Mouse (Mus musculus) neural tube, embryonic 15.5 days (tissue): ENCODE results near the gene Cldn20. TPM values are rescaled to one million over a fixed set of nuclear protein-coding genes. Genes with fewer than 3 reads are reported as not detected.

Experiments used
- ATAC-seq: fragments of 200-750 bp; cut with Nextera tagmentation; 2 replicates; pipeline ENCODE4 v1.8.0; 2017; ENCODE audit warnings: mild to moderate bottlenecking, moderate TSS enrichment, moderate library complexity; ENCODE audit not compliant: low FRiP score
- H3K27ac ChIP-seq: fragments of 300-500 bp; sonication (generic); replicated peaks from 2 replicates; pipeline ENCODE4 v1.5.1; 2015; ENCODE audit warnings: mild to moderate bottlenecking, inconsistent platforms
- H3K27me3 ChIP-seq: fragments of 300-500 bp; sonication (generic); replicated peaks from 2 replicates; pipeline ENCODE4 v1.6.1; 2015; ENCODE audit warnings: inconsistent platforms
- H3K36me3 ChIP-seq: fragments of 300-500 bp; sonication (generic); 2 replicates; pipeline ENCODE4 v1.6.1; 2015; ENCODE audit warnings: inconsistent platforms
- H3K4me1 ChIP-seq: fragments of 300-500 bp; sonication (generic); 2 replicates; pipeline ENCODE4 v1.6.1; 2015; ENCODE audit warnings: inconsistent platforms
- H3K4me2 ChIP-seq: fragments of 300-500 bp; sonication (generic); 2 replicates; pipeline ENCODE4 v1.6.1; 2015; ENCODE audit warnings: inconsistent platforms, mild to moderate bottlenecking, moderate library complexity
- H3K4me3 ChIP-seq: fragments of 300-500 bp; sonication (generic); replicated peaks from 2 replicates; pipeline ENCODE4 v1.5.1; 2015; ENCODE audit warnings: mild to moderate bottlenecking, inconsistent platforms
- H3K9ac ChIP-seq: fragments of 300-500 bp; sonication (generic); replicated peaks from 2 replicates; pipeline ENCODE4 v1.6.1; 2015; ENCODE audit warnings: mild to moderate bottlenecking, inconsistent platforms
- H3K9me3 ChIP-seq: fragments of 300-500 bp; sonication (generic); replicated peaks from 2 replicates; pipeline ENCODE4 v1.6.1; 2016; ENCODE audit warnings: inconsistent platforms
- whole genome bisulfite sequencing: fragments of 180-500 bp; shearing (Covaris S2); methylation state at CpG from one replicate; pipeline ENCODE4 v1.1.7; 2015; ENCODE audit warnings: mixed read lengths; 5-methylcytosine and 5-hydroxymethylcytosine counted together
- polyA plus RNA-seq: library from polyadenylated mRNA; unstranded; fragments of >200 nt; fragmentation: Nextera tagmentation; extraction: Ambion mirVana; gene quantifications from 2 replicates; pipeline ENCODE4 v1.2.1, GENCODE M21; 2015

Cldn20 gene
- polyA plus RNA-seq, result not detected in 2 replicates

DNA sequence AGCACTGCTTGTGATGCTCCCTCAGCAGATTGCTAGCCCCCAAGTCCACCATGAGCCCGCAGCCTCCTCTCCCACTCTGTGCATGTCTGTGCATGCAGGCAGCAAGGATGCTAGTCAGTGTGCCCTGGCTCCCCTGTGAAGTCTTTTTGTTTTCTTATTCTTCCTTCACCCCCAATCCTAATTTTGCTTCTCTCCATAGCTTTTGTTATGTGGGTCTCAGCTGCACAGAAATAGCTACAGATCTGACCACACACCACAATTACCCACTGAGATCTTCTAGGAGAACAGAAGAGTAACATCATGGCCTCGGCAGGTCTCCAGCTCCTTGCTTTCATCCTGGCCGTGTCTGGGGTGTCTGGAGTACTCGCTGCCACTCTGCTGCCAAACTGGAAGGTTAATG is at the start of gene Cldn20:
Gene Cldn20, plus strand, starts transcription at position 301 of the 400 bp plus-strand sequence.
- Histone ChIP-seq H3K27me3 (no peaks in the 10 kb centered on the region), H3K27ac (no peak within 1 kb of the TSS), H3K36me3 (no peaks in the 10 kb centered on the region), H3K4me1 (no peaks in the 10 kb centered on the region), H3K9me3 (no peaks in the 10 kb centered on the region), H3K4me2 (no peak within 1 kb of the TSS), H3K9ac (no peak within 1 kb of the TSS), H3K4me3 (no peak within 1 kb of the TSS)
- 86% methylated on average over 4 of the region's 4 CpGs for WGBS
- no peak for ATAC-seq

GRCm38 (mm10) chr17:3483091-3483490 is 49.3 kb upstream of the Cldn20 start:
- ATAC-seq, result no peak
- no peak overlapping the region for H3K9ac ChIP-seq
- 91% methylated on average over 8 of the region's 8 CpGs for WGBS

DNA sequence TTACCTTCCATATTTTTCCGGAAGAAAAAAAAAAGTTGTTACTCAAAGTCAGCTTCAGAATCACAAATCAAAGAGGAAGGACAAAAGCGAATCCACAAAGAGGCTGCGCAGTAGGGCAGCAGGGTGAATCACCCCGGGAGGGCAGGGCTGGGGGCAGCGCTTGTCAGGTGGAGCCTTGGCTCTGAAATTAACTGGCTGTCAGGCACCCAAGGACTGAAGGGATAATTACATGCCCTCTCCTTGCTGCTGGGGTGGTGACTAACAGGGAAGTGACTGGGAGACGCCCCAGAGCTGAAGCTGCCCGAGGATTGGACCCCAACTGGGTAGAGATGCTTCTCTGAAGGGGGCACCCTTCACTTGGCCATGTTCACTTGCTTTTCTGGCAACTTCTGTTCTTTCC is 46.5 kb upstream of the Cldn20 start:
- Histone ChIP-seq H3K9ac (no peak overlapping the region), H3K4me3 (no peak overlapping the region), H3K36me3 (no peaks in the 10 kb centered on the region), H3K9me3 (no peaks in the 10 kb centered on the region), H3K27me3 (no peaks in the 10 kb centered on the region), H3K4me2 (no peak overlapping the region), H3K4me1 (no peaks in the 10 kb centered on the region), H3K27ac (no peak overlapping the region)
- no peak for ATAC-seq
- 76% methylated on average over 7 of the region's 7 CpGs for WGBS

More at GRCm38 (mm10) chr17:3483091-3483490, 49.3 kb upstream of the Cldn20 start:
- Histone ChIP-seq H3K27ac (no peak overlapping the region), H3K27me3 (no peaks in the 10 kb centered on the region), H3K4me3 (no peak overlapping the region), H3K36me3 (no peaks in the 10 kb centered on the region), H3K4me2 (no peak overlapping the region), H3K9me3 (no peaks in the 10 kb centered on the region), H3K4me1 (no peaks in the 10 kb centered on the region)

- no peak overlapping the region for H3K27ac ChIP-seq
- H3K9ac ChIP-seq, result no peak overlapping the region
- ATAC-seq, result no peak
- no peaks in the 10 kb centered on the region for H3K4me1 ChIP-seq
- 96% methylated on average over 4 of the region's 4 CpGs for WGBS
- H3K36me3 ChIP-seq, result no peaks in the 10 kb centered on the region
- no peaks in the 10 kb centered on the region for H3K27me3 ChIP-seq
- no peak overlapping the region for H3K4me3 ChIP-seq
- no peaks in the 10 kb centered on the region for H3K9me3 ChIP-seq
- no peak overlapping the region for H3K4me2 ChIP-seq
These were observed 45.1 kb upstream of the Cldn20 start for GRCm38 (mm10) chr17:3487211-3487610.

- Histone ChIP-seq H3K9me3 (no peaks in the 10 kb centered on the region), H3K36me3 (no peaks in the 10 kb centered on the region), H3K27ac (no peak overlapping the region), H3K9ac (no peak overlapping the region), H3K27me3 (no peaks in the 10 kb centered on the region), H3K4me1 (no peaks in the 10 kb centered on the region), H3K4me3 (no peak overlapping the region), H3K4me2 (no peak overlapping the region)
- no peak for ATAC-seq
- WGBS, result 75% methylated on average over 12 of the region's 12 CpGs
These were observed 44.4 kb upstream of the Cldn20 start for GRCm38 (mm10) chr17:3487721-3488601.

GRCm38 (mm10) chr17:3490216-3490895 is 42.0 kb upstream of the Cldn20 start:
- Histone ChIP-seq H3K4me3 (no peak overlapping the region), H3K27me3 (no peaks in the 10 kb centered on the region), H3K9ac (no peak overlapping the region), H3K4me1 (no peaks in the 10 kb centered on the region), H3K36me3 (no peaks in the 10 kb centered on the region), H3K9me3 (no peaks in the 10 kb centered on the region), H3K4me2 (no peak overlapping the region), H3K27ac (no peak overlapping the region)
- no peak for ATAC-seq
- WGBS, result 85% methylated on average over 11 of the region's 11 CpGs

- no peaks in the 10 kb centered on the region for H3K4me1 ChIP-seq
- WGBS, result 78% methylated on average over 5 of the region's 5 CpGs
- no peak overlapping the region for H3K27ac ChIP-seq
- no peak overlapping the region for H3K9ac ChIP-seq
- no peaks in the 10 kb centered on the region for H3K36me3 ChIP-seq
- no peak overlapping the region for H3K4me2 ChIP-seq
- H3K4me3 ChIP-seq, result no peak overlapping the region
- no peak for ATAC-seq
- H3K9me3 ChIP-seq, result no peaks in the 10 kb centered on the region
- no peaks in the 10 kb centered on the region for H3K27me3 ChIP-seq
These were observed 41.3 kb upstream of the Cldn20 start for GRCm38 (mm10) chr17:3491065-3491464.

- no peak overlapping the region for H3K4me2 ChIP-seq
- ATAC-seq, result no peak
- no peaks in the 10 kb centered on the region for H3K36me3 ChIP-seq
- 74% methylated on average over 6 of the region's 6 CpGs for WGBS
- no peak overlapping the region for H3K9ac ChIP-seq
- no peaks in the 10 kb centered on the region for H3K27me3 ChIP-seq
- no peaks in the 10 kb centered on the region for H3K4me1 ChIP-seq
- no peak overlapping the region for H3K27ac ChIP-seq
- no peak overlapping the region for H3K4me3 ChIP-seq
- H3K9me3 ChIP-seq, result no peaks in the 10 kb centered on the region
These were observed 40.7 kb upstream of the Cldn20 start for GRCm38 (mm10) chr17:3491667-3492066.

DNA sequence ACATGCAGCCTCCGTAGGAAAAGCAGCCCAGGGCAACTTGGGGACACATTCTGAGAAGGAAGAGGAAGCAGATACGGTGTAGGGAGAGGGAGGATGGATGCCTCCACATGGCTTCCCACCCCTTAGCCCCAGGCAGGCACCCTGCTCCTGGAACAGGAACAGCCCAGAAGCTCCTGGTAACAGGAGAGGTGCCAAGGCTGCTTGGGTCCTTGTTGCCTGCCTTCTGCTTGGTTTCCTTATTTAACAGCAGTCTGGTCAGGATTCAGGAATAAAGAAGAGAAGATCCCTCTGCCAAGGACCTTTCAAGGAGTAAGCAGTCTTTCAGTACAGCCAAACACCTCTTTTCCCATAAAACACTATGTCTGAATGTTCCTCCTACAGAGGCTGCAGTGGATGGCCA is 36.8 kb upstream of the Cldn20 start:
- Histone ChIP-seq H3K36me3 (no peaks in the 10 kb centered on the region), H3K27me3 (no peaks in the 10 kb centered on the region), H3K9ac (no peak overlapping the region), H3K4me1 (no peaks in the 10 kb centered on the region), H3K4me3 (no peak overlapping the region), H3K9me3 (no peaks in the 10 kb centered on the region), H3K27ac (no peak overlapping the region), H3K4me2 (no peak overlapping the region)
- no peak for ATAC-seq
- 76% methylated on average over 2 of the region's 2 CpGs for WGBS

DNA sequence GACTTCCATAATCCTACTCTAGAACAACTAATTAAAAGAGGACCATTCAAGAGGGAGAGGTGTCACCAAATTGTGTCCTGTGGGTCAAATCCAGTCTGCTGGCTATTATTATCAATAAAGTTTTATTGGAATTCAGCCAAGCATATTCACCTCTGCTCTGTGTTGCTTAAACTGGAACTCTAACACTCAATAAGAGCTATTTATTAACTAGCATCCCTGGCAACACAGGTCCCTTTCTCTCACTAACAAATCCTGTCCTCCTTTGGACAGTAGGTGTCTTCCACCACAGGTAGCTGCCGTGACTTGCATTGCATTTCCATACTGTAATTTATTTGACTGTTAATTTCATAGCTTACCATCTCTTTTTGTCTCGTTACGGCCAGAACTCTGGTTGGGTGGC is 36.3 kb upstream of the Cldn20 start:
- Histone ChIP-seq H3K27me3 (no peaks in the 10 kb centered on the region), H3K9me3 (no peaks in the 10 kb centered on the region), H3K4me2 (no peak overlapping the region), H3K4me3 (no peak overlapping the region), H3K36me3 (no peaks in the 10 kb centered on the region), H3K27ac (no peak overlapping the region), H3K9ac (no peak overlapping the region), H3K4me1 (no peaks in the 10 kb centered on the region)
- ATAC-seq, result no peak
- 91% methylated on average over 3 of the region's 3 CpGs for WGBS

GRCm38 (mm10) chr17:3498086-3498485 is 34.3 kb upstream of the Cldn20 start:
- Histone ChIP-seq H3K4me1 (no peaks in the 10 kb centered on the region; the same call in 1 of the 2 replicates), H3K9ac (no peak overlapping the region), H3K27me3 (no peaks in the 10 kb centered on the region), H3K4me2 (no peak overlapping the region), H3K27ac (no peak overlapping the region), H3K4me3 (no peak overlapping the region), H3K9me3 (no peaks in the 10 kb centered on the region), H3K36me3 (no peaks in the 10 kb centered on the region)
- WGBS, result 26% methylated on average over 3 of the region's 3 CpGs
- no peak for ATAC-seq

DNA sequence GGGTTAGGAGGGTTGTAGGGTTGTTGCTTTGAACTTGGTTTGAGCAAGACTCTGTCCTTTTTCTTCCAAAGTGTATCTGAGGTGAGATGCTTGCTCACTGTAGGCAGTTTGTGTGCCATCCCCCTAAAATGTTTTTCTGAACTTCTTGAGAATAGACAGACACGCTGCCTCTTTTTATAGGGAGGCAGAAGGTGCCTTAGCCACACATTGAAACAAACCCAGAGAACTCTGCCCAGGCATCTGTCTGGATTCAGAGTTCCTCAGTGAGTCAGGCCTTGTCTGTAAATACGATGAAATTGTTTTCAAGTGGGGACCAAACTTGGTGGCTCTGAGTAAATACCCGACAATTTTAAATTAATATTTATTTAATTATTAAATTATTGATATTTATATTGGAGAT is 33.8 kb upstream of the Cldn20 start:
- Histone ChIP-seq H3K4me2 (no peak overlapping the region), H3K9me3 (no peaks in the 10 kb centered on the region), H3K27me3 (no peaks in the 10 kb centered on the region), H3K9ac (no peak overlapping the region), H3K36me3 (no peaks in the 10 kb centered on the region), H3K27ac (no peak overlapping the region), H3K4me1 (no peaks in the 10 kb centered on the region; the same call in 1 of the 2 replicates), H3K4me3 (no peak overlapping the region)
- ATAC-seq, result no peak
- 94% methylated on average over 3 of the region's 3 CpGs for WGBS
